Mouse (Mus musculus) ovary, postnatal 36 days (tissue): ENCODE measurements around the gene Ppp1r12b.

ENCODE experiments used
- DNase-seq: peaks from one replicate; pipeline ENCODE4 v3.0.0; 2022; ENCODE audit warnings: low spot score, mixed read lengths

The Ppp1r12b gene

GRCm38 (mm10) chr1:134796076-134796475 is 159.7 kb downstream of the Ppp1r12b start:
- no peak for DNase-seq

DNA sequence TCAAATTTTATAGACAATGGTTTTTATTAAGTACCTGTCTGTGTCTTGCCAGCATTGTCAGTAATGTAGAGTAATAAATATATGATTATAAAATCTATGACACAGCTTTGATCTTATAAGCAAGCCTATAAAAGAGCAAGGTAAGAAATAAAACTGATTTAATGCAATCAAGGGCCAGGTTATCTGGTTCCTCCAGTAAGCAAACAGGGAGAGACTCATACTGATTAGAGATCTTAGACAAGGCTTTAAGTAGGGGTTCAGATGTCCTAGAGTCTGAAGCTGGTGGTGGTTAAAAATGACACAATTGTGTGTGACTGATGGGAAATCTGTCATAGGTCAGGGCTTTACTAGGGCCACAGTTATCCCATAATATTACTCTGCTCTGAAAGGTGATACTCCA is 164.3 kb downstream of the Ppp1r12b start:
- no peak for DNase-seq

GRCm38 (mm10) chr1:134790716-134791439 is 164.9 kb downstream of the Ppp1r12b start:
- no peak for DNase-seq

DNA sequence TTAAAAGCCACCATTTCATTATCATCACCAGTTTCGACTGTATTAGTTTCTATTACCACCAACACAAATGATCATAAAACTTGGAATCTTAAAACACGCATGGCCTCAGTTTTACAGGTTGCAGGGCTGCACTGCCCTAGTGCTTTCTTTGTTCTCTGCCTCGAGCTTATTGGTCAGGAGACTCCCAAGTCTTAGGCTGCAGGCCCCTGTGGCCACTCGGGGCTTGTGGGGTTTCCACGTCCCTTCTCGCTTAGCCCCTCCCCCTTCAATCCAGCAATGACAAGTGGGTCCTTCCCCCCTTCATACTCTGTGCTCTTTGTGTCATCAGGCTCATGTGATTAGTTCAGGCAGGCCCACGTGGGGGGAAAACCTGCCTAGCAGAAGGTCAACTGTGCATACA is 167.6 kb downstream of the Ppp1r12b start:
- DNase-seq, result no peak

DNA sequence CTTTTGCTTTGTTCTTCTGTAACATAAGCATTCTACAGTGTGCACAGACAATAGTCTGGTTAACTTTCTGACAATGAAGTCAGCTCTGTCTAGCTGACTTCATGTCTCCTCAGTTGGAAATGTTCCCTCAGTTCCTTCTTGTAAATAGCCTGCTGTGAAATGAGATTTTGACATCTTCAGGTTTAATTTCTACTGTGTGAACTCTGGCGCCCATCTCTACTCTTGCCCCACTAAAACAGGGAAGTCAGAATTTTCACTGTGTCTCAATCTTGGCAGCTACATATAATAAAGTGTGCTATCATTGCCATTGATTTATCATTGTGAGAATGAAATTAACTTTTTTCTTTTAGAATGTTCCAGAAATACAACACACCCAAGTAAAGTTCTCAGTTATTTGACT is 170.8 kb downstream of the Ppp1r12b start:
- DNase-seq, result no peak

GRCm38 (mm10) chr1:134784481-134784880 is 171.3 kb downstream of the Ppp1r12b start:
- DNase-seq, result no peak

- DNase-seq, result no peak
Observed at GRCm38 (mm10) chr1:134783958-134784357, 171.8 kb downstream of the Ppp1r12b start.

GRCm38 (mm10) chr1:134782797-134783196 is 172.9 kb downstream of the Ppp1r12b start:
- DNase-seq, result no peak

- no peak for DNase-seq
Observed at GRCm38 (mm10) chr1:134777936-134778548, 177.7 kb downstream of the Ppp1r12b start.

GRCm38 (mm10) chr1:134777201-134777885 is 178.4 kb downstream of the Ppp1r12b start:
- DNase-seq, result no peak

- DNase-seq, result no peak
Observed at GRCm38 (mm10) chr1:134775631-134776030, 180.1 kb downstream of the Ppp1r12b start.

- no peak for DNase-seq
Observed at GRCm38 (mm10) chr1:134774728-134775287, 180.9 kb downstream of the Ppp1r12b start.

DNA sequence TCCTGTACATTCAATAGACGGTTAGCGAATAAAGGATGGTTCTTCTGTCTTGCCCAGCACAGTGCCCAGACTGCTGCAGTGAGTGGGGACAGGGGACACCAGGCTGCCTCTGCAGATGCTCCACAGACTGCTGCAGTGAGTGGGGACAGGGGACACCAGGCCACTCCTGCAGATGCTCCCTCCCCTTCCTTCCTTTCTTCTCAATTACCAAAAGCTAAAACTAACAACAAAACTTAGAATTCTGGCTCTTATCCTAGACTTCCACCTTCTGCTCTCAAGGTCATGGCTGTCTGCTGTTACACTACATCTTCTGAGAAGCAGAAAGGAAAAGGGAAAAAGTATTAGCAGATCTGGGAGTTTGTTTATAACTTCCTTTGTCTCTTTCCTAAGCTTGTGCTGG is 181.5 kb downstream of the Ppp1r12b start:
- DNase-seq, result no peak

DNA sequence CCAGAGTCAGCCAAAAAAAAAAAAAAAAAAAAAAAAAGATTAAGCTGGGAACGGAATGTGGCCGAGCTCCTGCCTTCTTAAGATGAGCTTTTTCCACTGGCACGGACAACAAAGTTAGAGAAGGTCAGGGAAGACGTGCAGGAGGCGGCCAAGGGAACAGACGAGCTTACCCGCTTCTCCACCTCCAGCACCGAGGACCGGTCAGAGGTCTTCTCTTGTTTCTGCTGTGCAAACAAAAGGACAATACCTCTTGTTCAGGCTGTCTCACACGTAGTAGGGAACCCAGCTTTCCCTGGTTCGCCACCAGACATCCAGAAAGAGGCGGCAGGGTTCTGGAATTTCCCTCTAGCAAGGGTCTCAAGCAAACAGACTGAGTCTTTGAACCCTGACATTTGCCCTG is 182.5 kb downstream of the Ppp1r12b start:
- DNase-seq, result no peak

DNA sequence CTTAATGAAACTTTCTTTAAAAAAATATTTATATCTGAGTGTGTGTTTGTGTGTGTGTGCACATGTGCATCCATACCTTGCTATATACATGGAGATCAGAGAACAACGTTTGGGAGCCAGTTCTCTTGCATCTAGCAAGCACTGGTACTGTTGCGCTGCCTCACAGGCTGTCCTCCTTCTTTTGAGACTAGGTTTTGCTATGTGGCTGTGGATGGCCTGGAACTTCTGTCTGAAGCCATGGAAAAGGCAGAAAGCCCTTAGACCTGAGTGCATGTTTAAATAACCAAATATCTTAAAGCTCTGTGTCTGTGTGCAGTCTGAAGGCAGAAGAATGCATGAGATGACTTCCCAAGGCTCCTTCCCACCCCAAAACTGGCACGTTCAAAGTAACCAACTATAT is 182.9 kb downstream of the Ppp1r12b start:
- no peak for DNase-seq

- no peak for DNase-seq
Observed at GRCm38 (mm10) chr1:134771999-134772398, 183.7 kb downstream of the Ppp1r12b start.

GRCm38 (mm10) chr1:134771353-134771752 is 184.4 kb downstream of the Ppp1r12b start:
- DNase-seq, result no peak

DNA sequence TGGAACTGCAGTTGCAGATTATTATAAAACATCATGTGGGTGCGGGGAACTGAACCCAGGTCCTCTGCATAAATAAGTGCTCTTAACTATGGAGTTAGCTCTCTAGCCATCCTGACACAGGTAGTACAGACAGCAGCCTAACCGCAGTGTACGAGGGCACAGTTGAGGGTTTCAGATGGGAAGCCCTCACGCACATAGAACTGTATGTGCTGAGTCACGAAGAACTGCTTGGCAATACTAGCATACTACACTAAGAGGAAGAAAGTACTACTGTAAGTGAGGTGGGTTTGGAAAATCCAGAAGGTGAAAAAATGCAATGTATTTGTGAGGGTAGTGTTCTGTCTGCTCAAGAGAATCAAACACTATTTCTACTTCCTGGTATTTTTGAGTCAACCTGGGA is 185.4 kb downstream of the Ppp1r12b start:
- no peak for DNase-seq

- DNase-seq, result no peak
Observed at GRCm38 (mm10) chr1:134766448-134766847, 189.3 kb downstream of the Ppp1r12b start.

- DNase-seq, result no peak
Observed at GRCm38 (mm10) chr1:134764831-134765458, 190.8 kb downstream of the Ppp1r12b start.

DNA sequence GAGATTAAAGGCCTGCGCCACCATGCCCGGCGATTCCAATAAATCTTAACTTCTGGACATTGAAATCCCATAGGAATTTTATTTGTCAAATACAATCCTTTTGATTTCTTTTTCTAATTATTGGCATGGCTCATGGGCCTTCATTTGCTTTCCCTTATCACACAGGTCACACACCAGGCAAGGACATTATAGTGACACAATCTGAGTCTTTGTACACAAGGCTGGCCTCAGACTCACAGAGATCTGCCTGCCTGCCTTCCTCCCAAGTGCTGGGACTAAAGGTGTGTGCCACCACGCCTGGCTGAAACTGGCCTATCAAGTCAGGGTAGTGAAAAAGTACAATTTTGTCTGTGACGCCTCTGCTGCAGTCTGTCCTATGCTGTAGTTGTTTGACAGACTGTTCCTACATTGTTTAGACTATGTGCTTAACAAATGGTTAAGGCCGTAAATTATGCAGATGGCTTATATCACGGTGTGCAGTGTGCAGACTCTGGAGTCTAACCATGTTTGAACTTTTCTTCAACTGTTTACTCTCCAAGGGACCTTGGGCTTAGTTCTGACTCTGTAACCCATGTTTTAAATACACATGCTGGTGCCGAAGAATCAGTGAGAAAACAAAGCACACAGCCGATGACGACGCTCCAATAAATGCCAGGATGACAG is 191.8 kb downstream of the Ppp1r12b start:
- no peak for DNase-seq

DNA sequence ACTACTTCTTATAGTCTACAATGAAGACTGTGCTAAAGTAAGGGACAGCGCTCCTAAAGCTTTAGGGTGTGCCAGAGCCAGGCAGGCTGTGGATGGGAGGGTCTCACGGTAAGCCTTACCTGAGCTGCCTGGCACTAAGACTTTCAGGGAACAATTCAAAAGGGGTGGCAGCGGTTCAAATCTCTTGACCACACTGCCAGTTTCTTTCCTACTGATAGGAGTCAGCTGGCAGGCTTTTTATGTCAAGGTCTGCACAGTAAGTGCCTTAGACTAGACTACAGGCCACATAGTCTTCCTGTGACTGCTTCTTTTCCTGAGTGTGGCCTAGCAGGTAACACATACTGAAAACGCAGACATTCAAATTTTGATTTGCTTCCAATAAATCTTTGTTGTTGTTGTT is 192.5 kb downstream of the Ppp1r12b start:
- no peak for DNase-seq
